Mouse (Mus musculus): Measurements from ENCODE around the gene Gid4. TPM values are rescaled to one million over a fixed set of nuclear protein-coding genes. Genes with fewer than 3 reads are reported as not detected.

Gid4 gene
- total RNA-seq (2021) = 10 to 100 TPM; 43.0 to 44.7 TPM
- long read RNA-seq, experiment 1, full-length matches to known transcripts = 73 of 91 reads
- long read RNA-seq, experiment 1, partial matches to known transcripts = 0 of 91 reads
- long read RNA-seq, experiment 1, other reads (novel, unspliced or antisense) = 18 of 91 reads
- long read RNA-seq, experiment 2, full-length matches to known transcripts = 55 of 69 reads
- long read RNA-seq, experiment 2, partial matches to known transcripts = 1 of 69 reads
- long read RNA-seq, experiment 2, other reads (novel, unspliced or antisense) = 13 of 69 reads

GRCm38 (mm10) chr11:60416963-60417716, at the start of gene Gid4:
Gene Gid4, plus strand, starts transcription at chr11:60417145.
- intact Hi-C loops (cut with DNase I) = loop anchor here (10.0 kb wide), 1 partner anchor 452 kb away; the partner anchor contains the start of gene Rasd1

GRCm38 (mm10) chr11:60367256-60367655, 49.7 kb upstream of the Gid4 start:
- intact Hi-C loops (cut with DNase I) = no loop called here
- no peak for DNase-seq (ENCODE audit: low spot score in 2 of 2)

More at GRCm38 (mm10) chr11:60416963-60417716, at the start of gene Gid4:
- DNase-seq (ENCODE audit: low spot score in 2 of 2) = peak; percentile 100

- intact Hi-C loops (cut with DNase I) = no loop called here
- DNase-seq (ENCODE audit: low spot score in 2 of 2) = no peak
Observed at GRCm38 (mm10) chr11:60368909-60369308, 48.0 kb upstream of the Gid4 start.

- no peak for DNase-seq (ENCODE audit: low spot score in 2 of 2)
- intact Hi-C loops (cut with DNase I) = no loop called here
Observed at GRCm38 (mm10) chr11:60369448-60369847, 47.5 kb upstream of the Gid4 start.

- DNase-seq (ENCODE audit: low spot score in 2 of 2) = no peak
- intact Hi-C loops (cut with DNase I) = no loop called here
Observed at GRCm38 (mm10) chr11:60370431-60370830, 46.5 kb upstream of the Gid4 start.

- intact Hi-C loops (cut with DNase I) = no loop called here
- DNase-seq (ENCODE audit: low spot score in 2 of 2) = no peak
Observed at GRCm38 (mm10) chr11:60374481-60374880, 42.5 kb upstream of the Gid4 start.

GRCm38 (mm10) chr11:60383518-60383917, 33.4 kb upstream of the Gid4 start:
- DNase-seq (ENCODE audit: low spot score in 2 of 2) = no peak
- intact Hi-C loops (cut with DNase I) = no loop called here

- DNase-seq (ENCODE audit: low spot score in 2 of 2) = peak; percentile 76 to 85
- intact Hi-C loops (cut with DNase I) = loop anchor here (2.0 kb wide), 1 partner anchor 32 kb away; the partner anchor contains the start of genes Drc3 and Tom1l2
Observed at GRCm38 (mm10) chr11:60384762-60385421, 32.1 kb upstream of the Gid4 start.

- intact Hi-C loops (cut with DNase I) = loop anchor here (2.0 kb wide), 1 partner anchor 33 kb away; the partner anchor contains the start of genes Drc3 and Tom1l2
- no peak for DNase-seq (ENCODE audit: low spot score in 2 of 2)
Observed at GRCm38 (mm10) chr11:60385946-60386345, 31.0 kb upstream of the Gid4 start.

GRCm38 (mm10) chr11:60387944-60388343, 29.0 kb upstream of the Gid4 start:
- intact Hi-C loops (cut with DNase I) = no loop called here
- DNase-seq (ENCODE audit: low spot score in 2 of 2) = no peak

- no peak for DNase-seq (ENCODE audit: low spot score in 2 of 2)
- intact Hi-C loops (cut with DNase I) = no loop called here
Observed at GRCm38 (mm10) chr11:60391346-60391745, 25.6 kb upstream of the Gid4 start.

- DNase-seq (ENCODE audit: low spot score in 2 of 2) = peak in 1 of 2 experiments; percentile 34
- intact Hi-C loops (cut with DNase I) = no loop called here
Observed at GRCm38 (mm10) chr11:60396546-60396945, 20.4 kb upstream of the Gid4 start.

- DNase-seq (ENCODE audit: low spot score in 2 of 2) = peak; percentile 53 to 68
- intact Hi-C loops (cut with DNase I) = no loop called here
Observed at GRCm38 (mm10) chr11:60397172-60397571, 19.8 kb upstream of the Gid4 start.

- intact Hi-C loops (cut with DNase I) = no loop called here
- DNase-seq (ENCODE audit: low spot score in 2 of 2) = no peak
Observed at GRCm38 (mm10) chr11:60406606-60407005, 10.3 kb upstream of the Gid4 start.

- DNase-seq (ENCODE audit: low spot score in 2 of 2) = peak; percentile 81 to 85
- intact Hi-C loops (cut with DNase I) = loop anchor here (5.0 to 10.0 kb wide), 4 partner anchors 60 to 447 kb away; partner anchors contain the start of genes Drc3, Rasd1 and Tom1l2
Observed at GRCm38 (mm10) chr11:60412173-60412572, 4.8 kb upstream of the Gid4 start.

- DNase-seq (ENCODE audit: low spot score in 2 of 2) = no peak
- intact Hi-C loops (cut with DNase I) = loop anchor here (5.0 to 10.0 kb wide), 4 partner anchors 61 to 448 kb away; partner anchors contain the start of genes Drc3, Rasd1 and Tom1l2
Observed at GRCm38 (mm10) chr11:60412921-60413320, 4.0 kb upstream of the Gid4 start.

- no peak for DNase-seq (ENCODE audit: low spot score in 2 of 2)
- intact Hi-C loops (cut with DNase I) = loop anchor here (10.0 kb wide), 1 partner anchor 452 kb away; the partner anchor contains the start of gene Rasd1
Observed at GRCm38 (mm10) chr11:60416590-60416962, 369 bp upstream of the Gid4 start.

GRCm38 (mm10) chr11:60417717-60418472, 950 bp downstream of the Gid4 start, which contains the start of gene Atpaf2:
Gene Atpaf2, minus strand, starts transcription at chr11:60418457.
- intact Hi-C loops (cut with DNase I) = loop anchor here (10.0 kb wide), 1 partner anchor 453 kb away; the partner anchor contains the start of gene Rasd1
- DNase-seq (ENCODE audit: low spot score in 2 of 2) = no peak

- DNase-seq (ENCODE audit: low spot score in 2 of 2) = no peak
- intact Hi-C loops (cut with DNase I) = loop anchor here (10.0 kb wide), 1 partner anchor 454 kb away; the partner anchor contains the start of gene Rasd1
Observed at GRCm38 (mm10) chr11:60418473-60418803, 1.5 kb downstream of the Gid4 start.

Measured in left cerebral cortex, postnatal 14 days (tissue).